Mouse (Mus musculus): ENCODE results near the gene Tmem175.
"Not testable (repeated sequence)": the region's sequence is repeated elsewhere in the genome, so short reads cannot be mapped to it uniquely, and the experiment has no call there.

Tmem175 gene

GRCm38 (mm10) chr5:108629634-108630483, at the start of gene Tmem175, which contains the start of gene Gak:
TSS of gene Tmem175 (plus strand) at chr5:108629770.
TSS of gene Gak (minus strand) at chr5:108629755.
- DNase-seq, result peak; percentile 96

- DNase-seq, result no peak
These were observed 48.1 kb upstream of the Tmem175 start for GRCm38 (mm10) chr5:108581361-108581891.

DNA sequence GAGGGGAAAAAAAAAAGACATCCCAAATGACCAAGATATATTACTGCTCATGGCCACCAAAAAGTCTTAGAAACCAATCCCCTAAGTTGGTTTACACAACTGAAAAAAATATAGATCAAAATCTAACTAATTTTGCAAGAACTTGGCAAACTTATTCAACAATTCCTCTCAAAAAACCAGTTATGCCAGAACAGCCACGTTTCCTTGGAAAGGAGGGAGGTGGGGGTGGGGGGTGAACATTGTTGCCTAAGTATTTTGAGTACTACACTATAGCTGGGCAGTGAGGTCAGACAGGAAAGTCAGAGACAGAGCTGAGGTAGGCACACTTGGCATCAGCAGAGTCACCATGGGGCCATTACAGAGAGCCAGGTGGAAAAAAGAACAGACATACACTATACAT, 29.6 kb upstream of the Tmem175 start:
- DNase-seq, result peak; percentile 51

- no peak for DNase-seq
These were observed 27.0 kb upstream of the Tmem175 start for GRCm38 (mm10) chr5:108602537-108602936.

- no peak for DNase-seq
These were observed 19.1 kb upstream of the Tmem175 start for GRCm38 (mm10) chr5:108610426-108610825.

- no peak for DNase-seq
These were observed 7.7 kb upstream of the Tmem175 start for GRCm38 (mm10) chr5:108621870-108622269.

- DNase-seq, result no peak
These were observed 3.4 kb upstream of the Tmem175 start for GRCm38 (mm10) chr5:108626050-108626660.

GRCm38 (mm10) chr5:108628891-108629633, 508 bp upstream of the Tmem175 start:
- DNase-seq, result no peak

DNA sequence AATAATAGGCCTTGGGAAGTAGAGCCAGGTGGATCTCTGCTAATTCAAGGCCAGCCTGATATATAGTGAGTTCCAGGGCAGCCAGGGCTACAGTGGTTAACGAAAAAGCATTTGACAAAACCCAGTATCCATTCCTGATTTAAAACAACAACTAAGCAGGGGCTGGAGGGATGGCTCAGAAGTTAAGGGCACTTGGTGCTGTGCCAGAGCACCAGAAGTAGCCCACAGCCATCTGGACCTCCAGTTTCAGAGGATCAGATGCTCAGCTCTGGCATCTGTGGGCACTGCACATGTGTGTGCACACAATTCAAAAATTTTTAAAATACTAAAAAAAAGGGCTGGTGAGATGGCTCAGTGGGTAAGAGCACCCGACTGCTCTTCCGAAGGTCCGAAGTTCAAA, 4.1 kb downstream of the Tmem175 start:
- no peak for DNase-seq

DNA sequence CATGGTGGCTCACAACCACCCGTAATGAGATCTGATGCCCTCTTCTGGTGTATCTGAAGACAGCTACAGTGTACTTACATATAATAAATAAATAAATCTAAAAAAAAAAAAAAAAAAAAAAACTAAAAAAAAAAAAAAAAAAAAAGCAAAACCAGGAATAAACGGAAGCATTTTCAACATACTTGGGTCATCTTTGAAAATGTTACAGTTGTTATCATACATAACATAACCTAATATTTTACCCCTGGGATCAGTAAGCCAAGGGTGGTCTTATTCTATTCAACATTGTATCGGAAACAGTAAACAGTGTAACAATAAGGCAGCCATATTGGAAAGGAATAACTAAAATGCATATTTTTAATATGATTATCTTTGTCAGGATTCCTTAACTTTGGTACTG, 4.5 kb downstream of the Tmem175 start:
- not testable (repeated sequence) for DNase-seq

DNA sequence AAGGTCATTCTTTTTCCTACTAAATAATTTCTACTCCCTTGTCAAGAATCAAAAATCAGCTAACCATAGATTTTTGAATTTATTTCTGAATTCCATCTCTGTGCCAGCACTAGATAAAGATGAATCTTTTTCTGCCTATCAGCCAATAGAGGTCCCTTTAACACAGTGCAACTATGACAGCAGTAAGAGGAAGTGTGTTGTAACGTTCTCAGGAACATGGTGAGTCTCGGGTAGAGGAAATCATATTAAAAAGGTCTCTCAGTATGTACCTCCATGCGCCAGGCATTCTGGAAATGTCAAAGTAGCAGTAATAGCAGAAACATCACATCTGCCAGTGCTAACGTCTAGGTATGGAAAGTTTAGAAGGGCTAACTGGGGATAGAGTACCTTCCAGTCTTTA, 6.6 kb downstream of the Tmem175 start:
- DNase-seq, result no peak

- peak; percentile 18 for DNase-seq
These were observed 14.1 kb downstream of the Tmem175 start for GRCm38 (mm10) chr5:108643674-108644073.

GRCm38 (mm10) chr5:108645651-108646342, 16.2 kb downstream of the Tmem175 start:
- no peak for DNase-seq

GRCm38 (mm10) chr5:108646343-108646660, 16.7 kb downstream of the Tmem175 start:
- peak; percentile 40 for DNase-seq

- DNase-seq, result no peak
These were observed 17.7 kb downstream of the Tmem175 start for GRCm38 (mm10) chr5:108647311-108647710.

- peak; percentile 23 for DNase-seq
These were observed 18.4 kb downstream of the Tmem175 start for GRCm38 (mm10) chr5:108647820-108648465.

DNA sequence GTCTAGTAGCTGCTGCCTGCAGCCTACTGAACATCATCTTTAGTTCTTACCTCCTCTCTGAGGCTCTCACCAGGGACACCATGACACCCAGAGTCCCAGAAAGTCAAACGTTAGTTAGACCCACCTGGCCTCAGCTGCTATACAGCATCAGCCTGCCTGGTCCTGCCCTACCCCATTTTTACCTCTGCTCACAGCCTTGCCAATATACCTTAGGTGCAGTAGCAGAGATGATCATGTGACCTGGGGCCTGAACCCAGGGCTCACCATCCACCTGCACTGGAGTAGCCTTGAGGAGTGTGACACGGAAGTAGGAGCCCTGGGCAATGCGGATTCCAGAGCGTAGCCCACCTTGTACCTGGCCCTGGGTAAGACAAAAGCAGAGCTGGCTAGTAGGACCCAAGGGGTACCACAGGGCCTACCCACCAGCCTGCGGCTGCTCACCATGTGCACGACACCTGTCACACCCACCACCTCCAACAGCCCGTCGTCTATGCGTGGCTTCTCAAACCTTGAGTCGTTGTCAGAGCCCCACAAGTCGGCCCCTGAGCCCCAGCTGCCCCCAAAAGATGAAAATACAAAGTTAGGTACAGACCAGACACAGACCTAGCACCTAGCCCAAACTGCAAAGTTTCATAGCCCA, 19.5 kb downstream of the Tmem175 start:
- DNase-seq, result no peak

DNA sequence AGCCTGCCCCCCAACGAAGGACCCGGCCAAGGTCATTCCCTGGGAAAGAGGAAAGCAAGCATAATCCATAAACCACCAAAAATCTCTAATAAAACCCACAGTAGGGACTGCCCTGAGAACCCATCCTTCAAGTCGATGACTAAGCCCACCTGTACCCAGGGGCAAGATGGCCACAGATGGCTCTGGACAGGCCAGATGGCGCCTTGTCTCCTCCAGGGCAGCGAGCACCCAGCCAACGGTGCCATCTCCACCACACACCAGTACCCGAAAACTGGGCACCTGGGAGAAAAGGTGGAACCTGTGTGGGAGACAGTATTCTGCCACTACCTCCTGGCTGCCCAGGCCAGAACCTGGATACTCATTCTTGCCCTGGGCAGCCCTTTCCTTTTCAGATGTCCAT, 20.8 kb downstream of the Tmem175 start:
- DNase-seq, result no peak

- DNase-seq, result no peak
These were observed 21.7 kb downstream of the Tmem175 start for GRCm38 (mm10) chr5:108651136-108651720.

DNA sequence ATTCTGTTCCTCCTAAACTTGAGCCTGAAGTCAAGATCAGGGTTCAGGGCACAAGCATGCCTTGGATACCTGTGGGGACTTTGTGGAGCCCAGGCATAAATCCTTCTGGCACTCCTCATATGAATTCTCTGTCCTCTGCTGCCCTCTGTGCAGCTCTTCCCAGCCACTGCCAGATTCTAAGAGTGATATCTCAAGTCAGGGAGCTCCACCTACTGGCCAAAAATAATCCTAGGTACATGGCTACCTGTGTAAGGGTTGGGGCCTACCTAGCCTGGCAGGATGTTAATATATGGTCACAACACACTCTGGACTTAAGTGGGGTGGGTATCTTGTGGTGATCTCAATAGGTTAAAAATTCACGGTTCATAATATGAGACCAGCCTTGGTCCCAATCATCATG, 22.3 kb downstream of the Tmem175 start:
- peak; percentile 93 for DNase-seq

- DNase-seq, result no peak
These were observed 23.8 kb downstream of the Tmem175 start for GRCm38 (mm10) chr5:108653341-108653740.

Data from lung, postnatal 36 days (tissue).